ENCODE assay signal across 12 mouse cellular contexts in the genomic region with DNA sequence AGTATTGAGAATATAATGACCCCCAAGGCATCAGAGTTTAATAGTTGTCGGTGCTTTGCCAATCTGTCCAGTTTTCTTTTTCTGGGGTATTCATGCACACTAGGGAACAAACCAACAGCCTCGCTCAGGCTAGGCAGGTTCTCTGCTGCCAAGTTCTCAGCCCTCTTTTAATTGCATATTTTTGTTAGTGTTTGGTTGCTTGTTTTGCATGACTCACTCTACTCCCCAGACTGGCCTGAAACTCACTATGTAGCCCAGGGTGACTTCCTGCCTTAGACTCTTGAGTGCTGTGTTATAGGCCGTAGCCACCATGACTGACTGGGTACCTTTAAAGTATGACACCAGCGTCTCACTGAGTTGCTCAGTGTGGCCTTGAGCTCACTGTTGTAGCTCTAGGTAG. TPM values are rescaled to one million over a fixed set of nuclear protein-coding genes. Genes with fewer than 3 reads are reported as not detected.
A peak's percentile ranks its signal among the peaks of the same experiment; 100 is the strongest.
DNase-seq lines count a peak whose midpoint lies in the region; ATAC-seq and TF ChIP-seq lines count a peak whose summit lies in the region.
"Had no signal": no experiment of that assay in that cellular context is flagged by ENCODE, and none has a peak within 500 bp of the region (broad histone marks: within the 10 kb centered on the region; RNA-seq: fewer than 3 reads in every experiment).

No protein-coding gene starts in this region.

- H3K4me1 ChIP-seq in megakaryocyte, embryonic 14.5 days: peaks cover 56% of the 10 kb centered on the region
- H3K4me1 ChIP-seq: neural tube, embryonic 12.5 days had no signal

- peak overlapping the region; percentile 79 for H3K27ac ChIP-seq in layer of hippocampus, adult 2 months
- H3K27ac ChIP-seq: heart, embryonic 15.5 days; neural tube, embryonic 12.5 days had no signal

- peaks cover 43% of the 10 kb centered on the region for H3K36me3 ChIP-seq in megakaryocyte, embryonic 14.5 days (replicated peaks; ENCODE audit: low read length)
- H3K36me3 ChIP-seq: neural tube, embryonic 12.5 days had no signal

- DNase-seq in cerebellum, adult 8-10 months: no peak
- DNase-seq in layer of hippocampus, adult 2 months (ENCODE audit: low spot score in 2 of 2): peak in 1 of 2 experiments; percentile 25
- no peak for DNase-seq in layer of hippocampus, adult 11-12 months (ENCODE audit: low spot score)
- DNase-seq in T-cell, adult 2 months (ENCODE audit: low spot score): peak; percentile 44
- DNase-seq in lung, postnatal 4 days: no peak
- DNase-seq: lung, embryonic 14.5 days had no signal

- ATAC-seq in cerebellum, adult (ENCODE audit: insufficient number of reproducible peaks, low FRiP score, low TSS enrichment): peak; percentile 31; the same call in 1 of the 2 replicates
- ATAC-seq in granulocyte monocyte progenitor cell, adult 5-6 weeks (replicated peaks; ENCODE audit: poor library complexity, severe bottlenecking): no peak

- H3K4me3 ChIP-seq in layer of hippocampus, adult 2 months: no peak overlapping the region
- peak overlapping the region; percentile 23 for H3K4me3 ChIP-seq in megakaryocyte, embryonic 14.5 days (replicated peaks)
- H3K4me3 ChIP-seq: erythroblast, embryonic 14.5 days; heart, embryonic 15.5 days; neural tube, embryonic 12.5 days had no signal

- no peak for TF ChIP-seq CTCF in layer of hippocampus, adult 2 months (conservative IDR thresholded peaks at IDR 0.05)

- no peaks in the 10 kb centered on the region for H3K9me3 ChIP-seq in megakaryocyte, embryonic 14.5 days
- H3K9me3 ChIP-seq: heart, embryonic 15.5 days; neural tube, embryonic 12.5 days had no signal

- no peaks in the 10 kb centered on the region for H3K27me3 ChIP-seq in megakaryocyte, embryonic 14.5 days (replicated peaks)
- H3K27me3 ChIP-seq: heart, embryonic 15.5 days; neural tube, embryonic 12.5 days had no signal

RNA-seq across cellular contexts. Expression of gene Pan3, which starts 19.0 kb away (rescaled TPM):
- 100 to 1,000 TPM in 1 of 2 experiments, 10 to 100 TPM in 1; 96.7 to 114 TPM for total RNA-seq in layer of hippocampus, adult 2 months (2021)
- 1.2 and 3.6 TPM in 2 replicates for polyA plus RNA-seq in megakaryocyte, embryonic 14.5 days (2012; ENCODE audit: insufficient read depth, low replicate concordance)
- total RNA-seq in granulocyte monocyte progenitor cell, adult 5-6 weeks (2014; fragmentation: Nextera tagmentation): 209 and 282 TPM in 2 replicates
- 147 and 198 TPM in 2 replicates for total RNA-seq in granulocyte monocyte progenitor cell, adult 5-6 weeks (2017)

RNA-seq across cellular contexts. Expression of gene Flt3, which starts 48.6 kb away (rescaled TPM):
- total RNA-seq in layer of hippocampus, adult 2 months (2021): 10 to 100 TPM in 1 of 2 experiments, 1 to 10 TPM in 1; 9.8 to 11.0 TPM
- polyA plus RNA-seq in megakaryocyte, embryonic 14.5 days (2012; ENCODE audit: insufficient read depth, low replicate concordance): 0.60 TPM in 1 of 2 replicates, not detected in the other
- total RNA-seq in granulocyte monocyte progenitor cell, adult 5-6 weeks (2014; fragmentation: Nextera tagmentation): 5.3 and 12.4 TPM in 2 replicates
- 4.7 and 7.3 TPM in 2 replicates for total RNA-seq in granulocyte monocyte progenitor cell, adult 5-6 weeks (2017)
